Mouse (Mus musculus) midbrain, embryonic 16.5 days (tissue): ENCODE data around the gene Tubb2b. TPM values are rescaled to one million over a fixed set of nuclear protein-coding genes. Genes with fewer than 3 reads are reported as not detected.

ENCODE experiments used
- ATAC-seq: fragments of 200-750 bp; cut with Nextera tagmentation; 2 replicates; pipeline ENCODE4 v1.8.0; 2017; ENCODE audit warnings: moderate TSS enrichment
- H3K27ac ChIP-seq: fragments of 300-500 bp; sonication (generic); 2 replicates; pipeline ENCODE4 v1.5.1; 2014; ENCODE audit warnings: mild to moderate bottlenecking, low read length, mixed read lengths
- H3K27me3 ChIP-seq: fragments of 300-500 bp; sonication (generic); 2 replicates; pipeline ENCODE4 v1.6.1; 2014; ENCODE audit warnings: low read depth, low read length, mixed read lengths; ENCODE audit not compliant: control insufficient read depth, insufficient read depth
- H3K36me3 ChIP-seq: fragments of 300-500 bp; sonication (generic); 2 replicates; pipeline ENCODE4 v1.6.1; 2014; ENCODE audit warnings: mild to moderate bottlenecking, low read length, moderate library complexity, mixed read lengths; ENCODE audit not compliant: control insufficient read depth, insufficient read depth
- H3K4me1 ChIP-seq: fragments of 300-500 bp; sonication (generic); 2 replicates; pipeline ENCODE4 v1.6.1; 2014; ENCODE audit warnings: mild to moderate bottlenecking, low read length, mixed read lengths; ENCODE audit not compliant: control insufficient read depth, insufficient read depth
- H3K4me2 ChIP-seq: fragments of 300-500 bp; sonication (generic); 2 replicates; pipeline ENCODE4 v1.6.1; 2014; ENCODE audit warnings: mild to moderate bottlenecking, low read length, mixed read lengths
- H3K4me3 ChIP-seq: fragments of 300-500 bp; sonication (generic); 2 replicates; pipeline ENCODE4 v1.5.1; 2014; ENCODE audit warnings: low read depth, mild to moderate bottlenecking, low read length, moderate library complexity, mixed read lengths
- H3K9ac ChIP-seq: fragments of 300-500 bp; sonication (generic); 2 replicates; pipeline ENCODE4 v1.6.1; 2014; ENCODE audit warnings: low read depth, low read length, mixed read lengths
- H3K9me3 ChIP-seq: fragments of 300-500 bp; sonication (generic); replicated peaks from 2 replicates; pipeline ENCODE4 v1.6.1; 2014; ENCODE audit warnings: mild to moderate bottlenecking, low read length, mixed read lengths; ENCODE audit not compliant: control insufficient read depth, poor library complexity, severe bottlenecking
- WGBS: fragments of 180-500 bp; shearing (Covaris S2); extraction: QIAGEN DNeasy Blood & Tissue Kit; methylation state at CpG from one replicate; pipeline ENCODE4 v1.1.7; 2014; 5-methylcytosine and 5-hydroxymethylcytosine counted together
- polyA plus RNA-seq: library from polyadenylated mRNA; unstranded; fragments of >200 nt; fragmentation: Nextera tagmentation; extraction: Ambion mirVana; gene quantifications from 2 replicates; pipeline ENCODE4 v1.2.1, GENCODE M21; 2015

Tubb2b gene
- polyA plus RNA-seq, 1 experiment from 2014 or later = 1,315 TPM

GRCm38 (mm10) chr13:34131011-34131707 lies 893 bp upstream of the Tubb2b start:
- Histone ChIP-seq H3K36me3 (no peaks in the 10 kb centered on the region; the same call in 1 of the 2 replicates), H3K4me3 (peak overlapping the region; percentile 89), H3K4me2 (peak overlapping the region; percentile 76), H3K9ac (peak overlapping the region; percentile 100), H3K9me3 (no peaks in the 10 kb centered on the region), H3K27ac (peak overlapping the region; percentile 100), H3K27me3 (no peaks in the 10 kb centered on the region), H3K4me1 (peaks cover 19% of the 10 kb centered on the region)
- under 1% methylated on average over 24 of the region's 24 CpGs for WGBS
- ATAC-seq = peak; percentile 78

- no peaks in the 10 kb centered on the region for H3K9me3 ChIP-seq
- peak overlapping the region; percentile 76 for H3K4me2 ChIP-seq
- under 1% methylated on average over 31 of the region's 31 CpGs for WGBS
- H3K36me3 ChIP-seq = no peaks in the 10 kb centered on the region; the same call in 1 of the 2 replicates
- ATAC-seq = 0 out of 2 replicates have a peak, but pooled peaks have one; percentile 9
- H3K4me1 ChIP-seq = peaks cover 21% of the 10 kb centered on the region
- peak overlapping the region; percentile 100 for H3K27ac ChIP-seq
- no peaks in the 10 kb centered on the region for H3K27me3 ChIP-seq
- H3K9ac ChIP-seq = peak overlapping the region; percentile 100
- peak overlapping the region; percentile 89 for H3K4me3 ChIP-seq
These were observed 611 bp downstream of the Tubb2b start for GRCm38 (mm10) chr13:34129485-34130225.

GRCm38 (mm10) chr13:34128276-34129114 lies 1.8 kb downstream of the Tubb2b start:
- peak overlapping the region; percentile 100 for H3K9ac ChIP-seq
- peak overlapping the region; percentile 89 for H3K4me3 ChIP-seq
- H3K27me3 ChIP-seq = no peaks in the 10 kb centered on the region
- H3K4me1 ChIP-seq = peaks cover 27% of the 10 kb centered on the region
- H3K36me3 ChIP-seq = peaks cover 2% of the 10 kb centered on the region
- H3K27ac ChIP-seq = peak overlapping the region; percentile 100
- H3K9me3 ChIP-seq = no peaks in the 10 kb centered on the region
- H3K4me2 ChIP-seq = peak overlapping the region; percentile 76
- 8% methylated on average over 8 of the region's 9 CpGs for WGBS
- no peak for ATAC-seq

GRCm38 (mm10) chr13:34125711-34126110 lies 4.6 kb downstream of the Tubb2b start:
- 27% methylated on average over 4 of the region's 4 CpGs for WGBS
- Histone ChIP-seq H3K9me3 (no peaks in the 10 kb centered on the region), H3K36me3 (peaks cover 4% of the 10 kb centered on the region), H3K9ac (peak overlapping the region; percentile 55), H3K27me3 (no peaks in the 10 kb centered on the region), H3K4me3 (peak overlapping the region; percentile 45), H3K4me1 (peaks cover 29% of the 10 kb centered on the region), H3K4me2 (peak overlapping the region; percentile 82), H3K27ac (no peak overlapping the region)
- ATAC-seq = no peak

GRCm38 (mm10) chr13:34120536-34120935 lies 9.7 kb downstream of the Tubb2b start:
- no peak overlapping the region for H3K4me2 ChIP-seq
- no peak for ATAC-seq
- no peak overlapping the region for H3K4me3 ChIP-seq
- H3K9ac ChIP-seq = no peak overlapping the region
- H3K9me3 ChIP-seq = no peaks in the 10 kb centered on the region
- peaks cover 29% of the 10 kb centered on the region for H3K4me1 ChIP-seq
- peaks cover 4% of the 10 kb centered on the region; the same call in 1 of the 2 replicates for H3K36me3 ChIP-seq
- WGBS = 98% methylated on average over 2 of the region's 2 CpGs
- no peak overlapping the region for H3K27ac ChIP-seq
- H3K27me3 ChIP-seq = no peaks in the 10 kb centered on the region

GRCm38 (mm10) chr13:34119406-34119805 lies 10.9 kb downstream of the Tubb2b start:
- H3K27ac ChIP-seq = no peak overlapping the region
- H3K4me1 ChIP-seq = peaks cover 19% of the 10 kb centered on the region
- no peak overlapping the region for H3K4me2 ChIP-seq
- H3K9ac ChIP-seq = no peak overlapping the region
- no peaks in the 10 kb centered on the region for H3K9me3 ChIP-seq
- no peak overlapping the region for H3K4me3 ChIP-seq
- no peak for ATAC-seq
- WGBS = 81% methylated on average over 4 of the region's 4 CpGs
- peaks cover 4% of the 10 kb centered on the region; the same call in 1 of the 2 replicates for H3K36me3 ChIP-seq
- no peaks in the 10 kb centered on the region for H3K27me3 ChIP-seq

- no peak for ATAC-seq
- H3K27me3 ChIP-seq = no peaks in the 10 kb centered on the region
- 0 out of 2 replicates have a peak, but pooled peaks cover 2% of the 10 kb centered on the region for H3K36me3 ChIP-seq
- no peak overlapping the region for H3K27ac ChIP-seq
- no peak overlapping the region for H3K4me2 ChIP-seq
- H3K9me3 ChIP-seq = no peaks in the 10 kb centered on the region
- peaks cover 13% of the 10 kb centered on the region for H3K4me1 ChIP-seq
- no peak overlapping the region for H3K9ac ChIP-seq
- no peak overlapping the region for H3K4me3 ChIP-seq
- WGBS = 73% methylated on average over 4 of the region's 4 CpGs
These were observed 11.4 kb downstream of the Tubb2b start for GRCm38 (mm10) chr13:34118816-34119215.

- H3K4me2 ChIP-seq = no peak overlapping the region
- H3K9me3 ChIP-seq = no peaks in the 10 kb centered on the region
- 85% methylated on average over 6 of the region's 6 CpGs for WGBS
- no peak overlapping the region for H3K4me3 ChIP-seq
- H3K27ac ChIP-seq = no peak overlapping the region
- no peaks in the 10 kb centered on the region for H3K27me3 ChIP-seq
- no peaks in the 10 kb centered on the region for H3K4me1 ChIP-seq
- no peaks in the 10 kb centered on the region for H3K36me3 ChIP-seq
- ATAC-seq = no peak
- no peak overlapping the region for H3K9ac ChIP-seq
These were observed 13.8 kb downstream of the Tubb2b start for GRCm38 (mm10) chr13:34116508-34116907.
